Mouse (Mus musculus): ENCODE measurements around the gene Enpep.

GRCm38 (mm10) chr3:129373108-129373507 is 40.6 kb upstream of the Enpep start:
- TF ChIP-seq CTCF (IDR thresholded peaks at IDR 0.05; ENCODE audit: borderline replicate concordance, insufficient read depth, low read length) (no peak), POLR2A (IDR thresholded peaks at IDR 0.05; ENCODE audit: low read depth, low read length) (no peak)
